Mouse (Mus musculus): Measurements from ENCODE around the gene Larp4b. TPM values are rescaled to one million over a fixed set of nuclear protein-coding genes. Genes with fewer than 3 reads are reported as not detected.
"Not testable (repeated sequence)": the region's sequence is repeated elsewhere in the genome, so short reads cannot be mapped to it uniquely, and the experiment has no call there.

Gene Larp4b
- total RNA-seq (2021), result 10 to 100 TPM; 68.8 to 73.1 TPM

- peak; percentile 95 to 96 for DNase-seq
Observed at GRCm38 (mm10) chr13:9093316-9094155, at the start of gene Larp4b. TSS of gene Larp4b (plus strand) at chr13:9093881.

GRCm38 (mm10) chr13:9044731-9045130, 49.0 kb upstream of the Larp4b start:
- DNase-seq, result no peak

DNA sequence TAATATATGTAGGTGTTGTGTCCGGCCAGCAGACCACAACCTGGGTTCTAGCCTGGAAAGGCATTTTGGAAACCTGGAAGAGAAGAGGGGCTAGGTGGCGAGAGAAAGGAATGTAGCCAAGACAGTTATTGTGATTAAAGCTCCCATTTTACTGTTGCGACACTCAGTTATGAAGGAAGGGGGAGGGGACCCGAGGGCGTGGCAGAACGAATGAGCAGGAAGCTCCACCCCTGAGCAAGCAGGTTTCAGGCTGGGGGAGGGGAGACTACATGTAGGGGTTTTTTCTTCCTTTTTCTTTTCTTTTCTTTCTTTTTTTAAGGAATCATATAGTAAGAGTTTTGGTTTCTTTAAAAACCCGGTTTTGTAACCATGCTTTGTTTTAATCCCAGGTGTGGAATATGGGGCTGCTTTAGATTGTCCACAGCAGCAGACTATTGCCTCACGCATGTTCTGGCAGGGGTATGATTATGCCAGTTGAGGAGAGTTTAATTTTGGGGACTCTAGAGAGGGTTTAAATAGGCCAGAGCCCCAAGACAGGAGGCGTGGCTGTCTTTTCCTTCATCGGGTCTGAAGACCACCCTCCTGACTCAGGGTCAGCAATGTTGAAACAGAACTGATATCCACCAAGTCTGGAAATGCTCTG, 41.5 kb upstream of the Larp4b start:
- DNase-seq, result not testable (repeated sequence)

GRCm38 (mm10) chr13:9057277-9057676, 36.4 kb upstream of the Larp4b start:
- DNase-seq, result no peak

DNA sequence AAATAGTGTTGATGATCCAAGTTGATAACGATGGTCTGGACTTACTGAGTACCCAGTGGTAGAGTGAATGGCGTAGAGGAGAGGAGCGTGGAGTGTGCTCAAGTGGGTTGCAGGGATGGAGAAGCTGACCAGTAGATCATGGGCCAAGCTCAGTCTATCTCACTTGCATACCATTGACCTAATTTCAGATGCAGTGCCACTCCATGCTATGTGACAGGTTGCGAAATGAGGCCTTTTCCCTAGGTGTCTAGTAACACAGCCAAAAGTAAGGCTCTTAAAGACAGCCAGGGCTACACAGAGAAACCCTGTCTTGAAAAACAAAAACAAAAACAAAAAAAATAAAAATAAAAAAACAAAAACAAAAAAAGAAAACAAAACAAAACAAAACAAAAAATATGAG, 35.0 kb upstream of the Larp4b start:
- DNase-seq, result no peak

DNA sequence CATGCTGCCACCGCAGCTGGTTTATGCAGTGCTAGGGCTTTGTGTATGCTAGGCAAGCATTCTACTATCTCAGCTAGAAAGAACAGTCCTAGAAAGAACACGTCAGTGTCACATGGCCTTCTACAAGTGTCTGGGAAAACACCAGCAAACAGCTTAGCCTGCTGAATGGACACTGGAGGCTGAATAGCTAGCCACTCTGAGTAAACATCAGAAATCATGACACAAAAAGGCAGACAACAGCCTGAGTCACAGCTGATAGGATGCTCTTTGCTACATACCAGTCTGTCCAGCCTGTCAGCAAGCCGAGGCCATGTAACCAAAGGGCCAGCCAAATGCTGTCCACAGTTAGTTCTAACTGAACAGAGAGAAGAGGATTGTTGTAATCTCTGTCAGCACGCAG, 32.3 kb upstream of the Larp4b start:
- no peak for DNase-seq

GRCm38 (mm10) chr13:9064196-9064595, 29.5 kb upstream of the Larp4b start:
- DNase-seq, result no peak

DNA sequence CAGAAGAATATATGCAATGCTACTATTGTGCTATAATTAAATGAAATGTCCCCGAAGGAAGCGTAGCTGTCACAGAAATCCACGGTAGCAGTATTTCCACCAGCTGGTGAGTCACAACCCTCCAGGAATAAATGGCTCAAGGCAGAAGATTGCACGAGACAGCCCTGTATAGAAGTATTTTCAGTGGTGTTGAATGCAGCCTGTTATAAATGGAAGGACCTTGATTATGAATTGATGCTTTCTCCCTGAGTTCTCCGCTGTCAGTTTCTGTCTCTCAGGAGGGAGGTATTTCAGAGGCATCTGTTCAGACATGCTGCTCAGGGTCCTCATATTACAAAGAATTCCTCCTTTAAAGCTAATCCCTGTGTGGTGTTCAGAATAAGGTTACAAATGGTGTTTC, 27.6 kb upstream of the Larp4b start:
- peak; percentile 2 to 15 for DNase-seq

- no peak for DNase-seq
Observed at GRCm38 (mm10) chr13:9071008-9071407, 22.7 kb upstream of the Larp4b start.

DNA sequence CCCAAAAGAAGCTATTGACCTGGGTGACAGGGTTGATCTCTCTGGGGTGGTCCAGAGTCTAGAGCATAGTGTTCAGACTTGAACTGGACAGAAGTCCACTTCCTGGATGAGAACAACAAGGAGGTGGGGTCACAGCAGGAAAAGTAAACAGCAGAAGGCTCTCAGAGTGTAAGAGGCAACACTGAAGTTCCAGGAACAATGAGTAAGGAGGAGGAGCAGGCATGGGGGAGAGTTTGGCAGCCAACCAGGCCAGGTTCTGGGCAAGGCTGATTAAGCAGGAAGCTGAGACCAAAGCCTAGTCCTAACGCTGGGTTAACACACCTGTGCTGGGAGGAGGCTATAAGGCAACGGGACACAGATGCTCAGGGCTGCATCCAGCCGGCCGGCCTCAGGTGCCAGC, 19.9 kb upstream of the Larp4b start:
- no peak for DNase-seq

GRCm38 (mm10) chr13:9075825-9076592, 17.7 kb upstream of the Larp4b start:
- DNase-seq, result no peak

DNA sequence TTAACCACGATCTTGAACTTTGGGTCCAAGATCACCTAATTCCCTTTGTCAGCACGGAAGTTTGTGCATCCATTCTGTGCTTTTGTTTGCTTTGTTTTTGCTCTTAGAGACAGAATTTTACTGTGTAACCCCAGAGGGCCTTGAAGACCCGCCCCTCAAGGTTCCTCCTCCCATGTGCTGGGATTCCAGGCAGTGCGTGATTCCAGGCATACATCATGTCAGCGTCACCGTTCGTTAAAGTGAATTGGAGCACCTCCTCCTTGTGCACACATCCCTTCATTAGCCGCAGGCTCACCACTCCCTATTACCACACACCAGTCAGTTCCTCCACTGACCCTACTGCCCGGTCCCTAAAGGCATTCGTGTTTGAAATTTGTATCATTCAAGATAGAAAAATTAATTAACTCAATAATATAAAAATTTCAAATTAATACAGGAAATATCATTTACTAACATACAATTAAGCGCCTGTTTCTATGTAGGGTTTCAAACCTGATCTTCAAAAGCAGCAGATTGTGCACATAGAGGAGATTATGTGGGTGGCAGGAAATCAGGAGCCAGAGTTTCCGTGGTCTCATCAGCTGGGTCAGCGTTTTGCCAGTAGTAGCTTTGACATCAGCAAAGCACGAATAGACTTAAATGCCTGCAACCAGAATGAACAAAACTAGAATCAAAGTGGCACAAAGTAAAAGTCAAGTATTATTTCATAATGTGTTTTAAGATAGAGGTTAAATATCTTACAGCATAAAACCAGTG, 11.4 kb upstream of the Larp4b start:
- DNase-seq, result no peak

- DNase-seq, result peak; percentile 12 to 14
Observed at GRCm38 (mm10) chr13:9094186-9094980, 702 bp downstream of the Larp4b start.

- no peak for DNase-seq
Observed at GRCm38 (mm10) chr13:9099289-9099688, 5.6 kb downstream of the Larp4b start.

DNA sequence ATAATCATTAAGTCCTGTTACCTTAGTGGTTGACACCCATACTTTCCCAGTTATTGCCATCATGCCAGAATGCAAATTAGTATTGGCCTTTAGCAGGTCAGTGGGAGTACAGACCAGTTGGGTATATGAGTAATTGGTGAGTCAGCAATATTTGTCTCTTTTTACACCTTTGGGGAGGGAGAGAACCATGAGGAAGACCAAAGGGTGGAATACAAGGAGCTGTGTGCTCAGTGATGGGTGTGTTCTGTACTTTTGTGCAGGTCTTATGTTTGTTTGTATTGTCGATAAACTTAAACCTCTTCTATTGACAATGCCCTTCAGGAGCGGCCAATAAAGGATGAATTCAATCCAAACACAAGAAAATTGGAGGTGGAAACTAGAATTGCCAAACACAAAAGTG, 6.8 kb downstream of the Larp4b start:
- DNase-seq, result no peak

- no peak for DNase-seq
Observed at GRCm38 (mm10) chr13:9106246-9106645, 12.6 kb downstream of the Larp4b start.

GRCm38 (mm10) chr13:9106992-9107858, 13.5 kb downstream of the Larp4b start:
- no peak for DNase-seq

GRCm38 (mm10) chr13:9113735-9114134, 20.1 kb downstream of the Larp4b start:
- no peak for DNase-seq

GRCm38 (mm10) chr13:9120835-9121542, 27.3 kb downstream of the Larp4b start:
- no peak for DNase-seq

- DNase-seq, result no peak
Observed at GRCm38 (mm10) chr13:9122045-9122444, 28.4 kb downstream of the Larp4b start.

Data from layer of hippocampus, postnatal 36 days (tissue).